Mouse (Mus musculus): ENCODE results near the gene Glis3. TPM values are rescaled to one million over a fixed set of nuclear protein-coding genes. Genes with fewer than 3 reads are reported as not detected.

The Glis3 gene
- total and polyA plus RNA-seq, 3 experiments: not detected

DNA sequence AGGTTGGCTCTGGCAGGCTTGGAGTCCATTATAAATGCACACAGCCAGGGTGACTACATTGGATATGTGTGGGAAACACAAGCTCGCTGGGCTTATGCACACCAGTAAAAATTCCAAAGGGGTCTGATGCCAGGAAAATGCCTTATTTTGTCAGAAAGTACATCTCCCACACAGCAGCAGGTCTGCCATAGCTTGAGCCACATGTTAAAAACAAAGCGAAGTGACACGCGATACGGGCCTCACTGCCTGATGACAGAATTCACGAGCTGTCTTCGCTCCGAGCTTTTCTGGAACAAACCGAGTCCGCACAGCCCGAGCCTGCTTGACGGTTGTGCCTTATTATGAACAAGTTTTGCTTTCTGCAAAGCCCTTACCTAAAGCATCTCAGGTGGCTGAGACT is 102.9 kb downstream of the Glis3 start:
- TF ChIP-seq SMC3 (IDR thresholded peaks at IDR 0.05; ENCODE audit: low read depth, low read length) (no peak), RCOR1 (IDR thresholded peaks at IDR 0.05; ENCODE audit: low read depth, low read length) (no peak), CHD2 (IDR thresholded peaks at IDR 0.05; ENCODE audit: low read length) (no peak), ELF1 (IDR thresholded peaks at IDR 0.05; ENCODE audit: low read depth, low read length) (no peak), MAZ (IDR thresholded peaks at IDR 0.05; ENCODE audit: low read depth, low read length) (no peak), NRF1 (IDR thresholded peaks at IDR 0.05; ENCODE audit: insufficient read depth, low read depth, low read length, poor library complexity, severe bottlenecking) (no peak), BHLHE40 (IDR thresholded peaks at IDR 0.05; ENCODE audit: borderline replicate concordance, low read depth, low read length) (no peak), USF2 (IDR thresholded peaks at IDR 0.05; ENCODE audit: borderline replicate concordance in 1 of 2, insufficient read depth in 1 of 2, low read depth in 1 of 2, low read length in 2 of 2) (no peak), MEF2A (IDR thresholded peaks at IDR 0.05; ENCODE audit: extremely low read depth, insufficient replicate concordance, low read depth, low read length, poor library complexity, severe bottlenecking) (no peak), MXI1 (IDR thresholded peaks at IDR 0.05; ENCODE audit: low read depth, low read length) (no peak), JUND (IDR thresholded peaks at IDR 0.05; ENCODE audit: low read depth, low read length) (no peak), E2F4 (IDR thresholded peaks at IDR 0.05; ENCODE audit: borderline replicate concordance, low read depth, low read length) (no peak), UBTF (IDR thresholded peaks at IDR 0.05; ENCODE audit: borderline replicate concordance, insufficient read depth, low read depth, low read length) (no peak), MYB (IDR thresholded peaks at IDR 0.05; ENCODE audit: low read depth, low read length) (no peak), CTCF (IDR thresholded peaks at IDR 0.05 in 2 of 3, conservative IDR thresholded peaks at IDR 0.05 in 1 of 3; ENCODE audit: control insufficient read depth in 1 of 3, insufficient read depth in 1 of 3, low read depth in 2 of 3, low read length in 3 of 3, poor library complexity in 1 of 3, severe bottlenecking in 1 of 3) (no peak)
- Histone ChIP-seq H3K27me3 (ENCODE audit: control insufficient read depth in 1 of 2, insufficient read depth in 2 of 2, low read length in 2 of 2) (no peaks in the 10 kb centered on the region), H3K9me3 (replicated peaks; ENCODE audit: insufficient read depth, low read length) (no peaks in the 10 kb centered on the region)

GRCm38 (mm10) chr19:28576619-28577018 is 103.3 kb downstream of the Glis3 start:
- Histone ChIP-seq H3K9ac (ENCODE audit: control insufficient read depth, low read depth, low read length, poor library complexity, severe bottlenecking) (no peak overlapping the region), H3K27ac (ENCODE audit: control insufficient read depth, low read depth, low read length) (no peak overlapping the region), H3K4me1 (ENCODE audit: control insufficient read depth in 1 of 2, insufficient read depth in 2 of 2, low read length in 2 of 2) (no peaks in the 10 kb centered on the region), H3K27me3 (ENCODE audit: control insufficient read depth in 1 of 2, insufficient read depth in 2 of 2, low read length in 2 of 2) (no peaks in the 10 kb centered on the region), H3K79me2 (ENCODE audit: control insufficient read depth, insufficient read depth, low read length, poor library complexity) (no peaks in the 10 kb centered on the region), H3K4me3 (ENCODE audit: control insufficient read depth in 1 of 2, insufficient read depth in 1 of 2, low read depth in 2 of 2, low read length in 2 of 2) (no peak overlapping the region), H3K36me3 (ENCODE audit: control insufficient read depth in 1 of 2, insufficient read depth in 2 of 2, low read length in 2 of 2) (no peaks in the 10 kb centered on the region), H3K9me3 (replicated peaks; ENCODE audit: insufficient read depth, low read length) (no peaks in the 10 kb centered on the region)
- no peak for DNase-seq (ENCODE audit: low read depth, low spot score)
- TF ChIP-seq NELFE (IDR thresholded peaks at IDR 0.05; ENCODE audit: low read depth, low read length) (no peak), GATA1 (IDR thresholded peaks at IDR 0.05; ENCODE audit: low read depth, low read length) (no peak), EP300 (IDR thresholded peaks at IDR 0.05; ENCODE audit: low read depth in 1 of 2, low read length in 2 of 2) (no peak), BHLHE40 (IDR thresholded peaks at IDR 0.05; ENCODE audit: borderline replicate concordance, low read depth, low read length) (no peak), UBTF (IDR thresholded peaks at IDR 0.05; ENCODE audit: borderline replicate concordance, insufficient read depth, low read depth, low read length) (no peak), MAX (IDR thresholded peaks at IDR 0.05; ENCODE audit: low read length) (no peak), HCFC1 (IDR thresholded peaks at IDR 0.05; ENCODE audit: low read depth, low read length) (no peak), KAT2A (conservative IDR thresholded peaks at IDR 0.05; ENCODE audit: low read depth, low read length) (no peak), MAFK (IDR thresholded peaks at IDR 0.05; ENCODE audit: borderline replicate concordance, low read depth, low read length) (no peak), TCF12 (IDR thresholded peaks at IDR 0.05; ENCODE audit: low read depth, low read length) (no peak), E2F4 (IDR thresholded peaks at IDR 0.05; ENCODE audit: borderline replicate concordance, low read depth, low read length) (no peak), MYB (IDR thresholded peaks at IDR 0.05; ENCODE audit: low read depth, low read length) (no peak), SIN3A (IDR thresholded peaks at IDR 0.05; ENCODE audit: low read length) (no peak), CHD1 (IDR thresholded peaks at IDR 0.05; ENCODE audit: low read depth, low read length) (no peak), ETS1 (IDR thresholded peaks at IDR 0.05; ENCODE audit: low read depth, low read length) (no peak), ZC3H11A (IDR thresholded peaks at IDR 0.05; ENCODE audit: low read depth, low read length) (no peak), TAL1 (IDR thresholded peaks at IDR 0.05; ENCODE audit: low read length) (no peak), MEF2A (IDR thresholded peaks at IDR 0.05; ENCODE audit: extremely low read depth, insufficient replicate concordance, low read depth, low read length, poor library complexity, severe bottlenecking) (no peak), USF1 (IDR thresholded peaks at IDR 0.05; ENCODE audit: low read depth, low read length) (no peak), ELF1 (IDR thresholded peaks at IDR 0.05; ENCODE audit: low read depth, low read length) (no peak)

More for the DNA sequence above, 102.9 kb downstream of the Glis3 start:
- H3K4me1 ChIP-seq (ENCODE audit: control insufficient read depth in 1 of 2, insufficient read depth in 2 of 2, low read length in 2 of 2): no peaks in the 10 kb centered on the region
- H3K27ac ChIP-seq (ENCODE audit: control insufficient read depth, low read depth, low read length): no peak overlapping the region
- DNase-seq (ENCODE audit: low read depth, low spot score): no peak
- no peaks in the 10 kb centered on the region for H3K36me3 ChIP-seq (ENCODE audit: control insufficient read depth in 1 of 2, insufficient read depth in 2 of 2, low read length in 2 of 2)
- no peak overlapping the region for H3K9ac ChIP-seq (ENCODE audit: control insufficient read depth, low read depth, low read length, poor library complexity, severe bottlenecking)
- H3K4me3 ChIP-seq (ENCODE audit: control insufficient read depth in 1 of 2, insufficient read depth in 1 of 2, low read depth in 2 of 2, low read length in 2 of 2): no peak overlapping the region
- no peaks in the 10 kb centered on the region for H3K79me2 ChIP-seq (ENCODE audit: control insufficient read depth, insufficient read depth, low read length, poor library complexity)

Measured in MEL (cell line).